Mouse (Mus musculus): ENCODE results near the gene Sh2d6. TPM values are rescaled to one million over a fixed set of nuclear protein-coding genes. Genes with fewer than 3 reads are reported as not detected.
A peak's percentile ranks its signal among the peaks of the same experiment; 100 is the strongest.

The Sh2d6 gene
- polyA plus RNA-seq, 1 experiment from 2014 or later, result not detected

GRCm38 (mm10) chr6:72476836-72477235 is 44.7 kb downstream of the Sh2d6 start:
- TF ChIP-seq EP300 (IDR thresholded peaks at IDR 0.05; ENCODE audit: low read depth), result no peak
- no peak for TF ChIP-seq CTCF (IDR thresholded peaks at IDR 0.05; ENCODE audit: low read depth)
- 76% methylated on average over 5 of the region's 5 CpGs for WGBS (ENCODE audit: insufficient replicate concordance)
- ATAC-seq (no peak), DNase-seq (no peak)
- H3K36me3 ChIP-seq (replicated peaks; ENCODE audit: insufficient read depth, low read length), result no peaks in the 10 kb centered on the region
- no peaks in the 10 kb centered on the region for H3K27me3 ChIP-seq (ENCODE audit: insufficient read depth, low read length)
- no peaks in the 10 kb centered on the region for H3K9me3 ChIP-seq (ENCODE audit: low read length)
- no peak overlapping the region for H3K4me2 ChIP-seq (ENCODE audit: low read depth, low read length)
- no peaks in the 10 kb centered on the region; the same call in 1 of the 2 replicates for H3K4me1 ChIP-seq (ENCODE audit: insufficient read depth)
- H3K9ac ChIP-seq (replicated peaks), result no peak overlapping the region
- no peak overlapping the region for H3K4me3 ChIP-seq (ENCODE audit: low read depth, low read length)
- H3K27ac ChIP-seq (ENCODE audit: low read depth), result no peak overlapping the region

DNA sequence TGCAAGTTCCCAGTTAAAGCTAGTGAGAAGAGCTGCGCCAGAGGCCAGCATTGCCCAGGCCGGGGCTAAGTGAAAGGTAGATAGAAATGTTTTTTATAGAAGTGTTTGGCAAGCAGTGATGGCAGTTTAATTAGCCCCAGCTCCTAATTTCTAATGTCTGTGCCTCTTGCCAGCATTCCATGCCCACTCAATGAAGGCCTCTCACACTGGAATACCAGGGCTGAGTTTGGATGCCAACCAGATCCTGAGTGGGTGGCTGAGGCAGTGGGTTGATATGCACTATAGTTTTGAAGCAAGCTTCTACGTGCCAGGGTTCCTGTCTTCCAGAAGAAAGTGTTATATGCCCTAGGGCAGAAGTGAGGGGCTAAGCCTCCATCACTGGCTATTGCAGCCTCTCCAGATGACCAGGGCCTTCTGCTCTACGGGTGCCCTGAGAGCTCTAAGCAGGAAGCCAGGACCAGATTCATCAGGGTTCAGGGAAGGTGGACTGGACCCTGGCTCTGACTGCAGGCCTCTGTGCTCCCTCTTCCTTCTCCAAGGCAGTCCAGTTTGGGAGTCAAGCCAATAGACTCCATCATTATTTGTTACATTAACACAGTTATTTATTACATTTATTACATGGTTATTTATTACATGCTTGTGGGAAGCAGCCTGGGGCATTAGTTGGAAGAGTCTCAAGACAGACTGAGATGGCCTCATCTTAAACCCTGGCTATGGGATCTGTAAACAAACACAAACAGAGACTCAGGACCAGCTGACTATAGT is 46.1 kb downstream of the Sh2d6 start:
- Histone ChIP-seq H3K9me3 (ENCODE audit: low read length) (no peaks in the 10 kb centered on the region), H3K27me3 (ENCODE audit: insufficient read depth, low read length) (no peaks in the 10 kb centered on the region), H3K9ac (replicated peaks) (no peak overlapping the region), H3K4me2 (ENCODE audit: low read depth, low read length) (no peak overlapping the region), H3K4me1 (ENCODE audit: insufficient read depth) (no peaks in the 10 kb centered on the region; the same call in 1 of the 2 replicates), H3K27ac (ENCODE audit: low read depth) (no peak overlapping the region), H3K36me3 (replicated peaks; ENCODE audit: insufficient read depth, low read length) (no peaks in the 10 kb centered on the region), H3K4me3 (ENCODE audit: low read depth, low read length) (no peak overlapping the region)
- TF ChIP-seq CTCF (IDR thresholded peaks at IDR 0.05; ENCODE audit: low read depth), result no peak
- no peak for TF ChIP-seq EP300 (IDR thresholded peaks at IDR 0.05; ENCODE audit: low read depth)
- 76% methylated on average over 4 of the region's 4 CpGs for WGBS (ENCODE audit: insufficient replicate concordance)
- no peak for ATAC-seq
- no peak for DNase-seq

- Histone ChIP-seq H3K9me3 (ENCODE audit: low read length) (no peaks in the 10 kb centered on the region), H3K27ac (ENCODE audit: low read depth) (no peak overlapping the region), H3K4me3 (ENCODE audit: low read depth, low read length) (no peak overlapping the region), H3K27me3 (ENCODE audit: insufficient read depth, low read length) (no peaks in the 10 kb centered on the region), H3K36me3 (replicated peaks; ENCODE audit: insufficient read depth, low read length) (no peaks in the 10 kb centered on the region), H3K4me2 (ENCODE audit: low read depth, low read length) (no peak overlapping the region), H3K4me1 (ENCODE audit: insufficient read depth) (no peaks in the 10 kb centered on the region; the same call in 1 of the 2 replicates), H3K9ac (replicated peaks) (no peak overlapping the region)
- no peak for DNase-seq
- peak; percentile 33; the same call in 1 of the 2 replicates for ATAC-seq
- TF ChIP-seq CTCF (IDR thresholded peaks at IDR 0.05; ENCODE audit: low read depth) (no peak), EP300 (IDR thresholded peaks at IDR 0.05; ENCODE audit: low read depth) (no peak)
- WGBS (ENCODE audit: insufficient replicate concordance), result 61% methylated on average over 14 of the region's 14 CpGs
Observed at GRCm38 (mm10) chr6:72473264-72474041, 48.1 kb downstream of the Sh2d6 start.

GRCm38 (mm10) chr6:72466171-72466570 is 55.3 kb downstream of the Sh2d6 start:
- TF ChIP-seq CTCF (IDR thresholded peaks at IDR 0.05; ENCODE audit: low read depth) (no peak), EP300 (IDR thresholded peaks at IDR 0.05; ENCODE audit: low read depth) (no peak)
- no peak for ATAC-seq

DNA sequence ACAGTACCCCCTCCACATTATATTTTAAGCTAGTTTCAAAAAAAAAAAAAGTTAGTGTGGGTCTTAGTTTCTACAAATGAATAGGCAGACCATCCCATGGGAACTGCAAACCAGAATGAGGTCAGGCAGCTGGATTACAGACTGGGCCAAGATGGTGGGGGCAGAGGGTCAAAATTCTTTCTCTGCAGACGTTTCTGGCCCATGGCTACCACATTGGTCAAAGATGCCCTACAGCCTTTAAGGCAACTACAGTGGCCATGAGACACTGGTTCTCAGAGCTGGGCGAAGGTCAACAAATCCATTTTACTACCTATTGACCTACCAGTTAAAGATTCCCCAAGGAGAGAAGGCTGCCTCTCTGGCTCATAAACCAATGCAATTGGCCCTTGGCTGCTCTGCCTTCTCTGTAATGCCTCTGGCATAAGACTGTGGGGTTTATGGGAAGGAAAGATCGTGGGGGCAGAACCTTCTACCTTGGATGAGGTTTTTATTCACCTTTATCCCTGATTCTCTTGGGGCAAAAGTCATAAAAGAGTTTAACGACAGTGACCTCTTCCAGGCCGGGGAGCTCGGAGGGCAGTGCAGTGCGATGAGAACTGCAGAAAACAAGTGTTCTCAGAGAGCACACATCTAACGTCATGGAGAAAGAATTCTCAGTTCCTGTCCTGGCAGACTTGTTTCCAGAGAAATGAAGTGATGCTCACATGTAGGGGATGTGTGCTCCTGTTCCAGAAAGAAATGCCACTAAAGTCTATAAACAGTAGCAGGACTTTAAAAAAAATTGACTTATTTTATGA is 55.9 kb downstream of the Sh2d6 start:
- DNase-seq, result no peak
- H3K27ac ChIP-seq (ENCODE audit: low read depth), result no peak overlapping the region
- WGBS (ENCODE audit: insufficient replicate concordance), result 63% methylated on average over 8 of the region's 8 CpGs
- H3K4me3 ChIP-seq (ENCODE audit: low read depth, low read length), result no peak overlapping the region
- H3K9ac ChIP-seq (replicated peaks), result no peak overlapping the region
- H3K4me2 ChIP-seq (ENCODE audit: low read depth, low read length), result no peak overlapping the region
- no peaks in the 10 kb centered on the region for H3K36me3 ChIP-seq (replicated peaks; ENCODE audit: insufficient read depth, low read length)
- H3K4me1 ChIP-seq (ENCODE audit: insufficient read depth), result 0 out of 2 replicates have a peak, but pooled peaks cover 2% of the 10 kb centered on the region
- TF ChIP-seq EP300 (IDR thresholded peaks at IDR 0.05; ENCODE audit: low read depth) (no peak), CTCF (IDR thresholded peaks at IDR 0.05; ENCODE audit: low read depth) (no peak)
- no peaks in the 10 kb centered on the region for H3K27me3 ChIP-seq (ENCODE audit: insufficient read depth, low read length)
- no peaks in the 10 kb centered on the region for H3K9me3 ChIP-seq (ENCODE audit: low read length)
- ATAC-seq, result peak; percentile 67

More at GRCm38 (mm10) chr6:72466171-72466570, 55.3 kb downstream of the Sh2d6 start:
- no peaks in the 10 kb centered on the region for H3K4me1 ChIP-seq (ENCODE audit: insufficient read depth)
- no peaks in the 10 kb centered on the region for H3K9me3 ChIP-seq (ENCODE audit: low read length)
- no peak overlapping the region for H3K4me2 ChIP-seq (ENCODE audit: low read depth, low read length)
- H3K27ac ChIP-seq (ENCODE audit: low read depth), result no peak overlapping the region
- H3K4me3 ChIP-seq (ENCODE audit: low read depth, low read length), result no peak overlapping the region
- no peaks in the 10 kb centered on the region for H3K36me3 ChIP-seq (replicated peaks; ENCODE audit: insufficient read depth, low read length)
- no peaks in the 10 kb centered on the region for H3K27me3 ChIP-seq (ENCODE audit: insufficient read depth, low read length)
- no peak overlapping the region for H3K9ac ChIP-seq (replicated peaks)
- no peak for DNase-seq
- 80% methylated on average over 4 of the region's 4 CpGs for whole genome bisulfite sequencing (ENCODE audit: insufficient replicate concordance)

Other genes starting within 250 kb of the Sh2d6 start
- 0.16 and 0.20 TPM in 2 replicates for gene Sftpb, start 217.1 kb downstream of the Sh2d6 start, polyA plus RNA-seq (2015; fragmentation: Nextera tagmentation; extraction: Ambion mirVana)
- 21.1 and 21.7 TPM in 2 replicates for gene Usp39, start 176.5 kb downstream of the Sh2d6 start, polyA plus RNA-seq (2015; fragmentation: Nextera tagmentation; extraction: Ambion mirVana)
- gene 0610030E20Rik, start 174.4 kb downstream of the Sh2d6 start, polyA plus RNA-seq (2015; fragmentation: Nextera tagmentation; extraction: Ambion mirVana), result 13.0 and 13.3 TPM in 2 replicates
- 92.3 and 113 TPM in 2 replicates for gene Tmem150a, start 166.3 kb downstream of the Sh2d6 start, polyA plus RNA-seq (2015; fragmentation: Nextera tagmentation; extraction: Ambion mirVana)
- gene Rnf181, start 154.8 kb downstream of the Sh2d6 start, polyA plus RNA-seq (2015; fragmentation: Nextera tagmentation; extraction: Ambion mirVana), result 61.0 and 63.2 TPM in 2 replicates
- 50.8 and 53.1 TPM in 2 replicates for gene Vamp5, start 141.2 kb downstream of the Sh2d6 start, polyA plus RNA-seq (2015; fragmentation: Nextera tagmentation; extraction: Ambion mirVana)
- gene Vamp8, start 131.0 kb downstream of the Sh2d6 start, polyA plus RNA-seq (2015; fragmentation: Nextera tagmentation; extraction: Ambion mirVana), result 263 and 277 TPM in 2 replicates
- 16.2 and 20.7 TPM in 2 replicates for gene Ggcx, start 107.4 kb downstream of the Sh2d6 start, polyA plus RNA-seq (2015; fragmentation: Nextera tagmentation; extraction: Ambion mirVana)
- 111 and 138 TPM in 2 replicates for gene Mat2a, start 82.1 kb downstream of the Sh2d6 start, polyA plus RNA-seq (2015; fragmentation: Nextera tagmentation; extraction: Ambion mirVana)
- gene Capg, start 22.7 kb upstream of the Sh2d6 start, polyA plus RNA-seq (2015; fragmentation: Nextera tagmentation; extraction: Ambion mirVana), result 20.0 and 22.8 TPM in 2 replicates
- 4.0 and 5.2 TPM in 2 replicates for gene Elmod3, start 76.7 kb upstream of the Sh2d6 start, polyA plus RNA-seq (2015; fragmentation: Nextera tagmentation; extraction: Ambion mirVana)
- 90.4 and 109 TPM in 2 replicates for gene Retsat, start 76.8 kb upstream of the Sh2d6 start, polyA plus RNA-seq (2015; fragmentation: Nextera tagmentation; extraction: Ambion mirVana)
- 21.5 and 23.2 TPM in 2 replicates for gene Tgoln1, start 95.3 kb upstream of the Sh2d6 start, polyA plus RNA-seq (2015; fragmentation: Nextera tagmentation; extraction: Ambion mirVana)

Measured in liver, postnatal 0 days (tissue).